1 mouse cellular context compared by ENCODE assay signal in the genomic region with DNA sequence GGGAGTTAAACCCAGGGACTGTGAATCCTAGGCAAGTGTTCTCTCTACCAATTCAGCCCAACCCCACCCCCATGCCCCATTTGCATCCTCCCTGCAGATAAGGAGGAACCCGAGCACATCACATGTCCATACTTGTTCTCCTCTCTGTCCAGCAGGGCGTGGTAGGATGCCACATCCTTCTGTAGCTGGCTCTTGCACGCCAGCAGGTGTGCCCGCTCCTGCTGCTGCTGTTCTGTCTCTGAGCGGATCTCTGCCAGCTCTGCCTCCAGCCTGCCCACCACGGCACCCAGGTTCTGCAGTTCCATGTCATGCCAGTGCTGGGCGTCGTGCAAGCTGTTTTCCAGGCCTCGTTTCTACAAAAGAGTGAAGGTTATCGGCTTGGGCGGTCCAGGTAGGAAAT.
TF ChIP-seq lines count a peak whose summit lies in the region.

No protein-coding gene starts in this region.

TF ChIP-seq in CH12.LX, 34 proteins besides CTCF, POLR2A, EP300 and RAD21 (continued from another document):
- TF ChIP-seq E2F4 (IDR thresholded peaks at IDR 0.05; ENCODE audit: insufficient replicate concordance, low read depth, low read length) (no peak), CHD1 (IDR thresholded peaks at IDR 0.05; ENCODE audit: low read depth, low read length) (peak; percentile 96), UBTF (IDR thresholded peaks at IDR 0.05; ENCODE audit: low read depth, low read length) (no peak), NELFE (IDR thresholded peaks at IDR 0.05; ENCODE audit: low read depth, low read length) (0 out of 2 replicates have a peak, but pooled peaks have one; percentile 32), POLR2AphosphoS2 (IDR thresholded peaks at IDR 0.05; ENCODE audit: low read depth, low read length) (no peak), HCFC1 (IDR thresholded peaks at IDR 0.05; ENCODE audit: low read depth, low read length) (peak; percentile 37), ETS1 (conservative IDR thresholded peaks at IDR 0.05; ENCODE audit: low read depth, low read length) (peak; percentile 81), KAT2A (IDR thresholded peaks at IDR 0.05; ENCODE audit: insufficient replicate concordance, low read length) (0 out of 2 replicates have a peak, but pooled peaks have one; percentile 21), USF1 (IDR thresholded peaks at IDR 0.05; ENCODE audit: low read depth, low read length) (peak; percentile 48)
